Mouse (Mus musculus) CD4-positive helper T cell, adult 2 months (primary cell): ENCODE results near the gene Ankmy1.

Experiments used
- DNase-seq: peaks from one replicate; pipeline ENCODE4 v3.0.0-alpha.2; 2012; ENCODE audit warnings: low read depth, missing footprints, low spot score

Gene Ankmy1

GRCm38 (mm10) chr1:92902786-92903185 is at the start of gene Ankmy1:
Gene Ankmy1 (minus strand): TSS chr1:92902906.
- no peak for DNase-seq

- no peak for DNase-seq
Measured at GRCm38 (mm10) chr1:92950607-92951006, 47.9 kb upstream of the Ankmy1 start, which contains the start of gene Gpr35. Gene Gpr35 (plus strand): TSS chr1:92950865.

- DNase-seq = no peak
Measured at GRCm38 (mm10) chr1:92949426-92949825, 46.7 kb upstream of the Ankmy1 start.

GRCm38 (mm10) chr1:92947966-92948365 is 45.3 kb upstream of the Ankmy1 start:
- DNase-seq = no peak

- DNase-seq = no peak
Measured at GRCm38 (mm10) chr1:92943219-92943989, 40.7 kb upstream of the Ankmy1 start.

GRCm38 (mm10) chr1:92939746-92940145 is 37.0 kb upstream of the Ankmy1 start:
- no peak for DNase-seq

- no peak for DNase-seq
Measured at GRCm38 (mm10) chr1:92937797-92938196, 35.1 kb upstream of the Ankmy1 start.

- DNase-seq = no peak
Measured at GRCm38 (mm10) chr1:92936467-92936866, 33.8 kb upstream of the Ankmy1 start.

GRCm38 (mm10) chr1:92935977-92936376 is 33.3 kb upstream of the Ankmy1 start:
- no peak for DNase-seq

- no peak for DNase-seq
Measured at GRCm38 (mm10) chr1:92935054-92935962, 32.6 kb upstream of the Ankmy1 start.

GRCm38 (mm10) chr1:92934182-92934827 is 31.6 kb upstream of the Ankmy1 start, which contains the start of gene Capn10:
Gene Capn10 (plus strand): TSS chr1:92934376.
- peak; percentile 98 for DNase-seq

GRCm38 (mm10) chr1:92933611-92934010 is 30.9 kb upstream of the Ankmy1 start:
- no peak for DNase-seq

- no peak for DNase-seq
Measured at GRCm38 (mm10) chr1:92930171-92930706, 27.5 kb upstream of the Ankmy1 start.

GRCm38 (mm10) chr1:92921496-92921895 is 18.8 kb upstream of the Ankmy1 start:
- DNase-seq = no peak

- DNase-seq = no peak
Measured at GRCm38 (mm10) chr1:92920474-92921200, 17.9 kb upstream of the Ankmy1 start.

GRCm38 (mm10) chr1:92919775-92920174 is 17.1 kb upstream of the Ankmy1 start:
- no peak for DNase-seq

GRCm38 (mm10) chr1:92919151-92919550 is 16.4 kb upstream of the Ankmy1 start:
- no peak for DNase-seq

- no peak for DNase-seq
Measured at GRCm38 (mm10) chr1:92916725-92917124, 14.0 kb upstream of the Ankmy1 start.

- no peak for DNase-seq
Measured at GRCm38 (mm10) chr1:92914993-92915392, 12.3 kb upstream of the Ankmy1 start.

- DNase-seq = no peak
Measured at GRCm38 (mm10) chr1:92914239-92914638, 11.5 kb upstream of the Ankmy1 start.

- peak; percentile 50 for DNase-seq
Measured at GRCm38 (mm10) chr1:92912286-92912685, 9.6 kb upstream of the Ankmy1 start.
